ENCODE assay signal across 8 mouse cellular contexts in genomic region chrX:11734505-11735435, GRCm38 (mm10).
DNase-seq lines count a peak whose midpoint lies in the region; ATAC-seq and TF ChIP-seq lines count a peak whose summit lies in the region.

No protein-coding gene starts in this region.

- H3K27ac ChIP-seq in heart, embryonic 12.5 days (ENCODE audit: poor library complexity, severe bottlenecking), result peak overlapping the region; percentile 62
- peak overlapping the region; percentile 38; the same call in 1 of the 2 replicates for H3K27ac ChIP-seq in heart, postnatal 0 days (ENCODE audit: low read depth)
- H3K27ac ChIP-seq in midbrain, embryonic 13.5 days, result peak overlapping the region; percentile 74

- peaks cover 15% of the 10 kb centered on the region for H3K4me1 ChIP-seq in heart, embryonic 12.5 days (replicated peaks)
- H3K4me1 ChIP-seq in heart, postnatal 0 days (ENCODE audit: control insufficient read depth, insufficient read depth), result no peaks in the 10 kb centered on the region
- H3K4me1 ChIP-seq in midbrain, embryonic 13.5 days (replicated peaks), result peaks cover 17% of the 10 kb centered on the region

- TF ChIP-seq CTCF in heart, postnatal 0 days (IDR thresholded peaks at IDR 0.05; ENCODE audit: low read depth), result no peak

- ATAC-seq in heart, embryonic 12.5 days (ENCODE audit: insufficient number of reproducible peaks, low FRiP score), result peak; percentile 51; the same call in 1 of the 2 replicates
- peak; percentile 64 for ATAC-seq in heart, postnatal 0 days (ENCODE audit: insufficient read depth, low read depth)
- ATAC-seq in midbrain, embryonic 13.5 days, result peak; percentile 88

- H3K4me3 ChIP-seq in heart, embryonic 12.5 days, result no peak overlapping the region
- H3K4me3 ChIP-seq in heart, postnatal 0 days (ENCODE audit: low read depth, low read length), result no peak overlapping the region
- H3K4me3 ChIP-seq in midbrain, embryonic 13.5 days (replicated peaks), result no peak overlapping the region

- no peak overlapping the region for H3K9ac ChIP-seq in heart, embryonic 12.5 days
- H3K9ac ChIP-seq in heart, postnatal 0 days (replicated peaks; ENCODE audit: low read depth, low read length), result no peak overlapping the region
- H3K9ac ChIP-seq in midbrain, embryonic 13.5 days (replicated peaks), result no peak overlapping the region

- no peaks in the 10 kb centered on the region for H3K36me3 ChIP-seq in heart, embryonic 12.5 days
- no peaks in the 10 kb centered on the region for H3K36me3 ChIP-seq in heart, postnatal 0 days (replicated peaks; ENCODE audit: control insufficient read depth, insufficient read depth, low read length)
- no peaks in the 10 kb centered on the region for H3K36me3 ChIP-seq in midbrain, embryonic 13.5 days

- TF ChIP-seq EP300 in heart, postnatal 0 days (IDR thresholded peaks at IDR 0.05; ENCODE audit: low read depth), result no peak

- no peak for DNase-seq in heart, postnatal 4 days
- DNase-seq in MN1 (ENCODE audit: low spot score), result peak; percentile 30
- no peak for DNase-seq in heart, postnatal 0 days (ENCODE audit: low spot score)
- no peak for DNase-seq in cerebellum, adult 11 months
- no peak for DNase-seq in adrenal gland, adult 18-20 months (ENCODE audit: low spot score in 2 of 2)
- no peak for DNase-seq in cerebellum, adult 9-11 months

- peak overlapping the region; percentile 24; the same call in 1 of the 2 replicates for H3K4me2 ChIP-seq in heart, embryonic 12.5 days
- no peak overlapping the region for H3K4me2 ChIP-seq in heart, postnatal 0 days (ENCODE audit: low read depth, low read length)
- H3K4me2 ChIP-seq in midbrain, embryonic 13.5 days (replicated peaks), result no peak overlapping the region; the same call in 1 of the 2 replicates

- no peaks in the 10 kb centered on the region for H3K9me3 ChIP-seq in heart, embryonic 12.5 days (replicated peaks)
- no peaks in the 10 kb centered on the region for H3K9me3 ChIP-seq in heart, postnatal 0 days (replicated peaks; ENCODE audit: control insufficient read depth, low read length)
- H3K9me3 ChIP-seq in midbrain, embryonic 13.5 days, result no peaks in the 10 kb centered on the region

- peaks cover 30% of the 10 kb centered on the region for H3K27me3 ChIP-seq in heart, embryonic 12.5 days (replicated peaks)
- H3K27me3 ChIP-seq in heart, postnatal 0 days (ENCODE audit: control insufficient read depth, insufficient read depth, low read length), result no peaks in the 10 kb centered on the region
- peaks cover 38% of the 10 kb centered on the region for H3K27me3 ChIP-seq in midbrain, embryonic 13.5 days

- WGBS in heart, embryonic 12.5 days, result 35% methylated on average over 27 of the region's 27 CpGs
- WGBS in heart, postnatal 0 days, result 48% methylated on average over 27 of the region's 27 CpGs
- WGBS in midbrain, embryonic 13.5 days, result 32% methylated on average over 27 of the region's 27 CpGs
